Mouse (Mus musculus) right cerebral cortex, postnatal 36 days (tissue): ENCODE results near the gene Timm8a1.

ENCODE experiments used
- DNase-seq, 2 experiments: peaks; one replicate each; pipeline ENCODE4 v3.0.0; 2022; ENCODE audit warnings: low spot score in 2 of 2, mixed read lengths in 1 of 2

Timm8a1 gene

DNA sequence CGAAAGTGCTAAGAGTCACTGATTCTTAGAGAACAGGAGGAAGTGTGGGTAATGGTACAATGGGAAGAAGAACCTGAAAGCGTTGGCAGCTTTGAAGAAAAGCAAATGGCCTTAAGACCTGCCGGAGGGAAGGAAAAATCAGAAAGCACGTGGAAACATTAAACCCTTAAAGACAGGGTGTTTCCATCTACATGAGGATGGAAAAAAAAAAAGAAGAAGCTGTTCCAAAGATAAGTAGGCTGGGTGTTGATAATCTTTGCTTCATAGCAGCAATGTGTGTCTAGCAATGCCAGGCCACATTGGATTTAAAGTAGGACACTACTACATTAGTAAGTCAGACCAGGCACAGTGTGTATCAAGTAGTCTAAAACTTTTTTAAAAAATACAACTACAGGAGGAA, 16.4 kb downstream of the Timm8a1 start:
- DNase-seq: no peak

DNA sequence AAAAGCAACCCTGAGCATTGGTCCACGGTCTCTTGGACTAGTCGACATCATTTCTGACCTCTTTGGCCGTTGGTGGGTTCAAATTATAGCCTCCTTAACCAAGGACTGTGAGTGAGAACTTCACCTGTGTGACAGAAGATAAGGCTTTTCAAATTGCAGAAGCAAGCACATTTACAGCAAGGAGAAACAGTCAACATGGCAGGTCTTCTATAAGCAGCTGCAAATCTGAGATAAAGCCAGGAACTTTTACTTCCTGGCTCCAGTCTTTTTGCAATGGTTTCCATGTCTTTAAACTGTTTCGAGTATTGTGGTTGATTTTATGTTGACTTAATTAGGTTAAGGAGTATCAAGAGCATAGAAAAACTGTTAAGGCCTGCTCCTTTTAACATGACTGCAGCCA, 17.9 kb downstream of the Timm8a1 start:
- no peak for DNase-seq

- DNase-seq: no peak
Measured at GRCm38 (mm10) chrX:134509473-134509872, 32.2 kb downstream of the Timm8a1 start.

DNA sequence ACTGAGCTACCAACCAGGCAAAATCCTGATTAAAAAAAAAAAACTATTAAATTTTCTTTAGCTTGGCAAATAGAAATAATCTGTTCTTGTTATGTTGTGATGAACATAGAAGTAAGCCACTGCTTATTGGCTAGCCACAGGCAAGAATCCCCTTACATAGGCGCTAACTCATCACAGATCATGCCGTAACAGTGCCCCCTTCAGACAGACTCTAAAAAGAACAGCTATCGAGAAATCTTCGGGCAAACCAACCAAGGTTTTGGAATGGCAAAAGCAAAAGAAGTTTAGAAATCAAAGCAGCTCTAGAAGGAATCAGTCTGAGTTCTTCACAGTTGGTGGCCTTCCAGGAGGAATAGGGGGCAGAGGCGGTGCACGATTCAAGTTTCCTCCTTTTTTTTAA, 33.7 kb downstream of the Timm8a1 start:
- no peak for DNase-seq

GRCm38 (mm10) chrX:134500651-134501050, 41.0 kb downstream of the Timm8a1 start:
- no peak for DNase-seq
